Mouse (Mus musculus) liver (tissue): ENCODE data around the gene Pcbd1.

Source experiments
- DNase-seq: peaks from one replicate; pipeline ENCODE4 v3.0.0-alpha.2; 2020; ENCODE audit warnings: mixed read lengths

Gene Pcbd1

DNA sequence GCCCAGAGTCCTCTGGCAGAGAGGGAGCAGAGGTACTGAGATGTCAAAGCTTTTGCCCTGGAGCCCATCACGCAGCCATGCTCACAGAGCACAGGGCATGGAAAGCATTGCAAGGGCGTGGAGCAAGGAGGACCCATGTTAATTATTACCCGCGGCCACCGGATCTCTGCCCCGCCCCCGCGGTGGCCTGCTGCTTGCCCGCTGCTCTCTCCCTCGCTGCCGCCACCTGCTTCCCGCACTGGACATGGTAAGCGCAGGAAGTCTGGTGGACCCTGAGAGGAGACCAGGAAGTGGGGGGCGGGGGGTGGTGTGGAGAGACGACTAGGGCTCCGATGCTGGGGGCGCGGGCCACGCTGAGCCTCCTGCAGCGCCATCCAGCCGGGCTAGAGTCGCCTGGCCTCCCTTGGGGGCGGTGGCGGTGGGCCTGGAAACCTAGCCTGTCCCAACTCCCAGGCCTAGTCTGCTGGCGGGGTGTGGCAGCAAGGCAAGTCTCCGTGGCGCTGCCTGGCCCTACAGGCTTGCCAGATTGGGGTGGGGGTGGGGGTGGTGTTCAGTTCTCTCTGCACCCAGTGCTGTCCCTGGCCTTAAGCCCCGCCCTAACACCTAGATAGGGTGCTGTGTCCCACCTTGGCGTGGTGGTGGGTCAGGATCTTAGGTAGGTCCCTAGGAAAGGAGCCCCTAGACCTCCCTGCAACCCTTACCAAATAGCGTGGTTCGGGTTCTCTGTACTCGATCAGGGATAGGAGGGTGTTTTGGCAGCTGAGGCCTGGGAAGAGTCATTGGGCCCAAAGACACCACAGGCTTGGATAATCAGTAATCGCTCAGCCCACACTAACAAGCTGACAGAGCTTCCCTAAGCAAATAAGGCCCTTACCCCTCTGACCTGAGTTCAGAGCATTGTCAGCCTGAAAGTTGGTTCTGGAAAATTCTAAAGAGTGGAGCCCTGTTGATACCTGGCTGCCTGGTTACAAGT lies at the start of gene Pcbd1:
Gene Pcbd1, plus strand, starts transcription at position 162 of the 973 bp plus-strand sequence.
- DNase-seq = peak; percentile 72

DNA sequence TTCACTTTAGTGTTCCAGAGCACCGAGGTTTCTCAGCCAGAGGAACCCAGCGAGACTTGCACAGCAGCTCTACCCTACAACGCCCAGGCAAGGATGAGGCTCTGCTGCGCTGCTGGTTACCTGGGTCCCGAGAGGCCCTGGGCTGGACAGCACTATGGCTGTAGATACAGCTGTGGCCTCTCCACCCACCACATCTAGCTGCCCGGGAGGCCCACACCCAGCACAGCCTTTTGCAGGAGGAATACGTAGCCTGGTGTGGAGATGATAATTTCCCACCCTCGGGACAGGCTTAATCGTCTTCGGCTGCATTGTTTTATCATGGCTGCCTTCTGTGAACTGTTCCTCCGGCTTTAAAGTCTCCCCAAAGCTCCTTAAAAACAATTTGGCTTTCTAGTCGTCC lies 49.5 kb upstream of the Pcbd1 start:
- peak; percentile 48 for DNase-seq

DNA sequence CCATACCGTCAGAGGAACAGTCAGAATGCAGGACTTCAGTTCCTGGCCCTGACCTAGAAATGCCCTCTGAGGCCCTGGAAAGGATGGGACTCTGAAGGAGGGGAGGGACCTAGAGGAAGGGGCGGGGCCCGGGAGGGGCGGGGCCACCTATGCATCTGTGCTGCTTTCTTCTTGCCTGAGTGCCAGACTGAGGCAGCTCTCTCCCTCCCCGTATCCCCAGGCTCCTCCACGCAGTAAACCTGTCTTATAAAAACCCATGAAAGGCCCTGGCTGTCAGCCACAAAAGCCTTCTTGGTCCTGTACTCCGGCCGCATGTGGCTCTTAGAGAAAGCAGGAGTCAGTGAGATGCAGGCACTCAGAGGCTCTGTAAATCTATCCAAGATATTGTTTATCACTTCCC lies 44.0 kb upstream of the Pcbd1 start:
- DNase-seq = peak; percentile 57

DNA sequence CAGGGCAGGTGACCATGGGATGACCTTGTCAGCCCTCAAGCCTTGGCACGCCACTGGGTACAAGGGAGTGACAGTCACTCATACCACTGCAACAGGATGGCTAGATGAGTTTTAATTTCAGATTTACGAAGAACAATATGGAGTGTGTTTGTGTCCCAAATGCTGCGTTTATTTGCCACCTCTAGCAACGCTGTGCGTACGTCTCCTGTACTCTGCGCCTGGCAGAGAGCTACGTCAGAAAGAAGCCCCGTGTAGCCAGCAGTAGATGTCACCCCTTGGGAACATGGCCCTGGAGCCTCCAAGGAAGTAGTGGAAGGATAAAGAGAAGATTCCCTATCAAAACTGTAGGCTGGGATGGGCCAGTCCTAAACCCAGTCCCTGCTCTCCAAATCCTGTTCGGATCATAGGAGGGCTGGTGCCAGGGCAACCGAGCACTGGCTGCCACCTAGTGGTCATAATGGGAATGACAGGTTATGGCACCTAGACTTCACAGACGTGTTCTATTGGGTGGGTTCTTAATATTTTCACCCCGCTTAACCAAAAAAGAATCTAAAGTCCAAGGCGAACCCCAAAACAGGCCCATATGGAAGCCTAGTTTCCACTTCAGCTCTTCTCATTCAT lies 37.0 kb upstream of the Pcbd1 start:
- DNase-seq = peak; percentile 71

DNA sequence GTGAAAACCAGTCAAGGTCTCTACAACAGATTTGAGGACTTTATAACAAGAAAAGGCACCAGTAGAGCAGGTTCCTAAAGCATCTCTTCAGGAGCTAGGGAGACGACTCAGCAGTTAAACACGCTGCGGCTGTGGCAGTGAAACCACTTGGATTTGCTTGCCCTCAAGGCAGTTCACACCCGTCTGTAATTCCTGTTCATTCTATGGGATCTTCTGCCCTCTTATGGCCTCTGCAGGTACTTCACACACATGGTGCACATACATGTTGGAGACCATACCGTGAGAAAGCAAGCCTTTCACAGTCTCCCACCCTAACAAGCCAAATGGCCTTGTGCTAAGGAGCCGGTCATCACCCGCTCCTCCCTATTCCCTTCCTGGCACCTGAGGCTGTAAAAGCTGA lies 32.5 kb upstream of the Pcbd1 start:
- DNase-seq = no peak

DNA sequence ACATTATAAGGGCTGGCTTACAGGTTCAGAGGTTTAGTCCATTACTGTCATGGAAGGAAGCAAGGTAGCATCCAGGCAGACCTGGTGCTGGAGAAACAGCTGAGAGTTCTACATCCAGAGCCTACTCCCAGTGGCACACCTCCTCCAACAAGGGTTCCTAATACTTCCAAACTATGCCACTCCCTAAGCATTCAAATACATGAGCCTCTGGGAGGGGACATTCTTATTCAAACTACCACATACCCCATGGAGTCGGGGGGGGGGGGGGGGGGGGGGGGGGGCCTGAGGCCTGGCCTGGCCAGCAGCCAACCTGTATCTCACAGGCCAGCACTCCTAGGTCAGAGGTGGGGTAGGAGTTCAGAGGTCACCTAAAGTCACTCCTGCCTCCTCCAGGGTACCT lies 30.0 kb upstream of the Pcbd1 start:
- no peak for DNase-seq

DNA sequence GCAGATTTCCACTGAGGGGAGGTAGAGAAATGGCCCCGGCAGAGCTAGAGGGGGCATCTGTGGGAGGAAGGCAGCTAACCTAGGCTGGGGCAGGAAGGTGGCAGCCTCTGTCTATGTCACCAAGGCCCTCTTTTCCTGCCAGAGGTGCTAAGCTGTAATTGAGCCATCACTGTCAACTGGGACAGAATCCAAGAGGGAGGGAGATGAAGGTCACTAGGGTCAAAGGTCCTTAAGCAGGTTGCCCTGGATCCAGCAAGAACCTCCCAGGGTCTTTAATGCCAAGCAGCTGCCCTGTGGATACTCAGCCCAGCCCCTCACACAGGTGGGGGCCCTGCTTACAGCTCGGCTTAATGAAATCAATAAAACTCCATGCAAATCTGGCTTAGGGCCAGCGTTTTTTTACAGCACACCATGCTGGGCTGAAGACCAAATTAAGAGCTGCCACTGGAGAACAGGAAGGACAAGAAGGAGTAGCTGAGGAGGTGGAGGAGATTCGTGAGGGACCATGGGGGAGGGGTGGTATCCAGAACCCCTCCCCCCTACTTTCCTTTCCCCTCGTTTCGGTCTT lies 29.5 kb upstream of the Pcbd1 start:
- DNase-seq = no peak

DNA sequence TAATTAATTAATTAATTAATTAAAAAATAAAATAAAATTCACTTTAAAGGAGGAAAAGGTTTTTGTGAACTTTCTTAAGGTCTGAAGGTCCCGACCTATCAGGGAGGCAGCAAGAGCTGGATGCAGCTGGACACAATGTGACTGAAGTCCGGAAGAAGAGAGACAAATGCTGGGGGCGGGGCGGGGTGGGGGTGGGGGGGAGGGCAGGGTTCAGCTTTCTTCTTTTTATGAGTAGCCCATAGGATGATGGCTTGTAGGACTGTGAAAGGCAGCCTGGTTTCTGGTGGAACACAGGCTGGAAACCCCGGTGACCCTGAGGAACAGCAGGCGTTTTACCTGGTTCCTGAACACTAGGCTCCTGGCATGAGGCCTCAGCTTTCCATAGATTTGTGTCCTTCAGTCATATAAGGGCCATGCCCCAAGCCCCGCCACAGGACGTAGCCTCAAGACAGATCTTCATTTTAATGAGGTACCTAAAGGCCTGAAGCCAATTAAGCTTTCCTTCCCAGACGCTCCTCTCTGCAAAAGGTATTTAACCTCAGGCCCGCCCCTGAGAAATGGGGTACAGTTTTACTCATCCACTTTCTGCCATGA lies 25.8 kb upstream of the Pcbd1 start:
- no peak for DNase-seq

DNA sequence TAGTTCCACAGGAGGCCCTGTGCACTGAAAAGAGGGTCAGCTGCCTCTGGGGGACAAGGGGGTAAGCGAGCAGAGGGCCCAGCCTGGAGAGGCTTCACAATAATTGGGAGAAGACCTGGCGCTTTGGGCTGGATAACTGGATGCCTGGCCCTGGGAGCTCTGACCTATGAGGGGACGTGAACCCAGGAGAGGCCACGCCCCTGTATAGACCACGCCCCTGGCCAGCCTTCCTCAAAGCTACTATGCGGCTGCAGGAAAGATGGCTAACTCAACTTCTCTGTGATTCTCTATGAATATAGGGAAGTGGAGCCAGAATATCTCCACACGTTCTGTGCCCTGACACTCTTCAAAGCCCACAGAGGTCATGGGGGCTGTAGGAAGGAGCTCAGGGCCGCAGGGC lies 24.5 kb upstream of the Pcbd1 start:
- DNase-seq = peak; percentile 72

DNA sequence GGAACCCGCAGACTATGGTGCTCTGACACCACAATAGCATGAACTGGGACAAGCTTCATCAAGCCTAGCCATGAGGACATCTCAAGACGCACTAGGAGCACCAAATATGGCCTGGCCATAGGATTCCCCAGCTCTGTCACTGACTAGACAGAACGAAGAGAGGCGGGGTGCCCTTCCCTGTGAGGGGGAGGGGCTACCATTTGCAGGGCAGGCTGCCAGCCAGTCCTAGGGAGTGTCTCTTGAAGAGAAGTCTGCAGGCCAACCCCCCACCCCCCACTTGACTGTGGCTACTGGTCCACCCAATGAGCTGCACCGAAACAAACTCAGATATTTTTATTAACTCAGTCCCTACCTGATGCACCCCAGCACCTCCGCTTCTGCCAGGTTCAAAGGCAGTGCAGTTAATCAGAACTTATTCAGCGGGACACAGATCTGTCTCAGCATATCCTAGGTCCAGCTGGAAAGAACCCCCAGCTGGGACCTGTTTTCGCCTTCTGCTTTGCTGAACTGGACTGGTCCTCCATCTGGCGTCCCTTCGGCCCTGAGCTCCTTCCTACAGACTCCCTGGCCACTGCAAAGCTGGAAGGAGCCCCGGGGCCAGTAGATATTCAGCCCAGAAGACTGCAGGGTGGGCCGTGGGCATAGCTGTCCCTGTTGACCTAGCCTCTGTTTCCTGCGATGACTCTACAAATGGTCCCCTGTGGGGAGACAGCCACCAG lies 23.7 kb upstream of the Pcbd1 start:
- DNase-seq = peak; percentile 49

DNA sequence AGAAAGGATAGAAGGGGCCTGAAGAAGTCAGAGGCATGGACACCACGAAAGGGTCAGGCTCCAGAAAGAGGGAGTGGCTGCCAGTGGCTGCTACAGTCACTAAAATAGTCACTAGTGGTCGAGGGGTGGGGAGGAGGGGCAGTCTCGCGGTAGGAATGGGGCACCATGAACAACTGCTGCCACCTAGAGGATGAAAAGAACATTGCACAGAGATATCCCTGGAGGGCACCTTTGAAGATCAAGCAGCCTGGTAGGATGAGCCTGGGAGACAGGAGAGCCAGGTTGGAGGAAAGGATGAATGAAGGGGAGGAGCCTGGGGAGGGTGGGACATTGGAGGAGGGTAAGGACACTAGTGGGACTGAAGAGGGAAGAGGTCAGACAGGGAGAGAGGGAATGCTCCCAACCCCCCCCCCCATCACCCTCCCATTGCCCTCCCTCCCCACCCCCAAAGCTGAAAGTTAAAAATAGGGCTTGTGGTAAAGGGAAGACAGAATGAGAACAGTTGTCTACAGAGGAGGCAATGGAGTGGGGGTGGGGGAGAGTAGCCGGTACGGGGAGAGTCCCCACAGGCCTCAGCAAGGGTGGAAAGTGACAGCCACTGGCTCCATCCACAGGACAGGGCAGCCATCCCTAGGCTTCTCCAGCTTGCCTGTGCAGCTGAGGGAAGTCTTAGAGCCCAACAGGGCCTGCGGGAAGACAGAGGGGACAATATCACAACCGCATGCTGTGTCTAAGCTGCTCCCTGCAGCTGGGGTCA lies 20.5 kb upstream of the Pcbd1 start:
- DNase-seq = peak; percentile 42

DNA sequence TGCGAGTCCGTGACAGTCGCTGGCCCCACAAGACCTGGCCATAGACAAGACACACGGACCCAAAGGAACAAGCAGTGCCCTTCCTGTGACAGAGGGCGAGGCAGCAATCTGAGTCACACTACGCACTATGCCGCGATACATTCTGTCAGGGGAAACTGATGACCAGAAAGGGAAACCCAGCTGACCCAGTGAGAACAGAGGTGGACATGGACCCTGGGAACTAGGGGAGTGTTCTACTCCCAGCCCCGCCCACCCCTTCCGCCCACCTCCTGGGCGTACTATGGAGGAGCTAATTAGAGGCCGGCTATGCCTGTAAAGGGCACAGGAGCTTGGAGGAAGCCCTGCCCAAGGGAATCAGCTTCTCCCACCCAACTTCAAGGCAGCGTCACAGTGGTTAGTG lies 19.9 kb upstream of the Pcbd1 start:
- DNase-seq = no peak

DNA sequence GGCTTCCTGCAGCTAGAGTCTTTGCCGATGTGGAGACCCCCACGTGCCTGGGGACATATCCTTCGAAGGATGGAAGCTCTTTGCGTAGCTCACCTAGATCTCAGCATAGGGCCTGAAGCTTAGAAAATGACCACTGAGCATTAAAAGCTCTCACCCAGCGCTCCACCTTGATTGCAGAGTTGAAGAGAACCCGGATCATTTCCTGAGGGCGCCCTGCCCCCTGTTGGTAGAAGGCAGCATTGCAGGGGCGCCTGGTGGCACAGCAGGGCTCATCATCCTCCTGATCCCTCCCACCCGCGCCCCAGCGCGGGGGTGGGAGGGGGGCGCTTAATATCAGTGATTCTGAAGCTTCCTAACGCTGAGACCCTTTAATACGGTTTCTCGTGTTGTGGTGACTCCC lies 16.8 kb upstream of the Pcbd1 start:
- DNase-seq = peak; percentile 50

DNA sequence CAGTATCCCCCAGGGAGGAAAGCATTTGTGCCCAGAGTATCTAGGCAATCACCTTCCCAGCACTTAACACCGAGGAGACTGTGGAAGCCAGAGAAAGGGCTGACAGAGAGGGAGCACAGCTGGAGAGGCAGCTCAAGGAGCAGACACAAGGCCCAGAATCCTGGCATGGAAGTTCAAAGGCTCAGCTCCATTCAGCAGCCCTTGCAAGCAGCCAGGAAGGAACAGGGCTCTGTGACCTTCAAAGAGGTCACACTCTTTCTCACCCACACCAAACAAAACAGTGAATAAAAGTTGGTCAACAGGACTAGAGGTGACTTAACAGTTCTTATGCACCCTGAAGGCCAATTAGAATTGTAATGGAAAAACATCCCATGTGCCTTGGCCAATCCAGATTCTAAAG lies 14.5 kb upstream of the Pcbd1 start:
- no peak for DNase-seq

DNA sequence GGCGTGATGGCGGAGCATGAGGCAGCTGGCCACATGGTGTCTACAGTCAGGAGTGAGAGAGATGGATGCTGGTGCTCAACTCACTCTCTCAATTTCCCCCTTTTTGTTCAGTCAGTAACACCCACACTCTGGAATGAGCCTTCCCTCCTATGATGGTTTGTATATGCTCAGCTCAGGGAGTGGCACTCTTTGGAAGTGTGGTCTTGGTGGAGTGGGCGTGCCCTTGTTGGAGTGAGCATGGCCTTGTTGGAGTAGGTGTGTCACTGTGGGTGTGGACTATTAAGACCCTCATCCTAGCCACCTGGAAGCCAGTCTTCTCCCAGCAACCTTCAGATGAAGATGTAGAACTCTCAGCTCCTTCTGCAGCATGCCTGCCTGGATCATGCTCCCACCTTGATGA lies 13.5 kb upstream of the Pcbd1 start:
- DNase-seq = no peak

DNA sequence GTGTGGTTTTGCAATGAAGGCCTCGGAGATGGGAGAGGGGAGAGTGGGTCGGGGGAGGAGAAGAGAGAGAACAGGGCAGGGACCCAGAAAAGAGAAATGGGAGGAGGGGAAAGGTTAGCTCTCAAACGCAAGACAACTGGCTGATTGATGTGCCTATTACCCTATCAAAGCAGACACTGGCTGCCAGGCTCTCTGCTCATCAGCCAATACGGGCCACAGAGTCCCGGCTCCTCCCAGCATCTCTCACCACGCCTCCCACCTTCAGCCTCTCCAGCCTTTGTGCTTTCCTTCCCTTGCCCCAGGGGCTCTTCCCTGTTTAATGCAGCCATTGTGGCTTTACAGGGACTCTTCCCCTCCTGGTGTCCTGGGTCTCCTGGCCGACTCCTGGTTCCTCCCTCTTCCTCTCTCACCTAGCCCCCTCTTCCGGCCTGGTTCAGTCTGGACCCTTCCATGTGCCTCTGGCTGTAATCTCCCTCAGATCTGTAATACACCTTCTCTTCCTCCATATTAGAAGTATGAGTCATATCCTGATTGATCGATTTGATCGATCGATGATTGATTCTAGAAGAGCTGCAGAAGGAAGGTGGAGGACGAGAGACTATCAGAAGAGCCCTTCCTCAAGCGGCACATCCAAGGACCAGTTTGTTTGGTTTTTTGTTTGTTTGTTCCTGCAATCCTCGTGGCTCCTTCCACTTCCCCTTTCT lies 8.8 kb upstream of the Pcbd1 start:
- DNase-seq = peak; percentile 78

DNA sequence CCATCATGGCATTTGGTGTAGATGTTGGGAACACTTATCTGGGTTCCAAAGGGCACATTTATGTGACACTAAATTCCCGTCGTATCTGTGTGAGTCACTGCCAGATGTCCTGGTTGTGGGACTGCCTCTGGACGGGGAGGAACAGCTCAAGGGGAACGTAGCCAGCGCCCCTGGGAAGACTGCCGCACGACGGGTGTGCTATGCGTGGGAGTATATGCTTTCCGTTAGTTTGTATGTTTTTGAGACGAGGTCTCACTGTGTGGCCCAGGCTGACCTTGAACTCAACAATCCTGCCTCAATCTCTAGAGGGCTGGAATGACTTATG lies 8.2 kb upstream of the Pcbd1 start:
- DNase-seq = no peak

DNA sequence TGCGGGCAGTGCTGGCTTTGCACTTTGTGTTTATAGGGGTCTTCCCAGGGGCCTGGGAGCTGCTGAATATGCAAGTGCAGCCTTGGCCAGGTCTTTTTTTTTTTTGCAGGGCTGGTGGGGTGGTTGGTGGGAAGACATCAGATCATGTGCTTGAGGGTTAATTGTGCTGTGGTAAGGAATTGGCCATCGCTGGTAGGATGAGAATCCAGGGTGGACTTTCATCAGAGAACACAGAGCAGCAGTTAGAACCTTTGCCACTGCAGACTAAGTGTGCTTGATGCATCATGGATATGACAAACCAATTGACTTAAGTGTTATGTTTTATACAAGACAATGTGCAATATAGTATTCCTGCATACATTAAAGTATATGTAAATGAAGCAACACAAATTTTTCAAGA lies 3.8 kb upstream of the Pcbd1 start:
- no peak for DNase-seq

DNA sequence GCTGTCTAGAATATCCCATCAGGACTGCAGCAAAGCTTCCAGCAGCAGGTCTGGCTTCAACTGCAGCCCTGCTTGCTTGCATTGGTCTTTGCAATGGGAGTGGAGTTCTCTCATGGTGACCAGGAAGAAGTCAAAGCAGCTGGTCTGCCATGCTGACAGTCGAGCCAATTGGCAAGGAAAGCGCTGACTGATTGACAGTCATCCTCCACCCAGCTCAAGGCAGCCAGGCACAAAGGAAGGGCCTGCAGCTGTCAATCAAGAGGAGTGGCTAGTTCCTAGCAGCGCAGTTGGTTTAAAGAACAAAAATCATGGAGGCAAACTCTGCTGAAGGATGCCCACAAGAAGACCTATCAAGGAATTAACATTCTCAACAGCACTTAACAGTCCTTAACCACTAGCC lies 2.6 kb upstream of the Pcbd1 start:
- no peak for DNase-seq

DNA sequence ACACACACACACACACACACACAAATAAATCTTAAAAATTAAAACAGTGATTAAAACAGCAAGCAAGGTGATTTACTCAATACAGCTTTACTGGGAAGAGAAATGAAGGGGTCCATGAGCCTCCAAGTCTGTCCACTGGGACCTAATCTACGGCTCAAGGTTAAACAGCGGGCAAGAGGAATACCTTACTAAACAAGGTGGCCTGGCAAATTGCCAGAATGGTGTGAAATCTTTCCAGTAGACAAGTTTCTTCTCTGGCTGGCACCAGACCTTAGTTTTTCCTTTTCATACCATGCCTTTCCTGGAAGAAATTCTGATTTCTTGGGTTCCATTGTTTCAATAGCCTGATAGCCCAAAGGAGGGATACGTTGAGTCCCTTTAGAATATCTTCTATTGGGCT lies 663 bp upstream of the Pcbd1 start:
- no peak for DNase-seq

DNA sequence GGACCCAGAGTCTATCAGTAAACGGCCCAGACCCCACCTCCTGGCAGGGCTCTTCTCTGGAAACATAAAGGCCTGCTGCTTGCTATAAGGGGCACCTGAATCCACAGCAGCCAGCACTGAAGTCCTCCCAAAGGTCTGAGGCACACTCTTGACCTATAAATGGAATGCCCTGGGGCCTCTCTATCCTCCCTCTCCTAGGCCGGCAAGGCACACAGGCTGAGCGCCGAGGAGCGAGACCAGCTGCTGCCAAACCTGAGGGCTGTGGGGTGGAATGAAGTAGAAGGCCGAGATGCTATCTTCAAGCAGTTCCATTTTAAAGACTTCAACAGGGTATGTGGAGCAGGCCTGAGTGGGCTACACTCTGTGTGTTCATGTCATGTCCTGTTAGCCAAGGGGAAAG lies 2.7 kb downstream of the Pcbd1 start:
- no peak for DNase-seq
